19 mouse cellular contexts compared by ENCODE assay signal in genomic region chr7:6903489-6903888, GRCm38 (mm10).
A peak's percentile ranks its signal among the peaks of the same experiment; 100 is the strongest.
DNase-seq lines count a peak whose midpoint lies in the region; ATAC-seq and TF ChIP-seq lines count a peak whose summit lies in the region.
"Had no signal": no experiment of that assay in that cellular context is flagged by ENCODE, and none has a peak within 500 bp of the region (broad histone marks: within the 10 kb centered on the region; RNA-seq: fewer than 3 reads in every experiment).

No protein-coding gene starts in this region.

- no peak for TF ChIP-seq CTCF in lung, adult 2 months (IDR thresholded peaks at IDR 0.05; ENCODE audit: insufficient read depth, low read length)

- 0 out of 2 replicates have a peak, but pooled peaks have one; percentile 10 for ATAC-seq in forebrain, embryonic 16.5 days
- ATAC-seq in forebrain, embryonic 13.5 days: no peak
- peak; percentile 54 for ATAC-seq in lung, embryonic 15.5 days (ENCODE audit: borderline replicate concordance, extremely low read depth, low FRiP score, low TSS enrichment)
- ATAC-seq in embryonic facial prominence, embryonic 13.5 days (ENCODE audit: insufficient number of reproducible peaks, insufficient read depth, low FRiP score, low TSS enrichment, low read depth): peak; percentile 84
- no peak for ATAC-seq in limb, embryonic 12.5 days (ENCODE audit: insufficient number of reproducible peaks, insufficient read depth, low FRiP score, low TSS enrichment, low read depth)
- no peak for ATAC-seq in granulocyte monocyte progenitor cell, adult 5-6 weeks (replicated peaks; ENCODE audit: poor library complexity, severe bottlenecking)
- ATAC-seq: activated CD4-positive, CD25-positive, alpha-beta regulatory T cell, adult 4 months had no signal

- H3K4me1 ChIP-seq in forebrain, embryonic 16.5 days (replicated peaks; ENCODE audit: control insufficient read depth, insufficient read depth, low read length): no peaks in the 10 kb centered on the region
- no peaks in the 10 kb centered on the region for H3K4me1 ChIP-seq in forebrain, embryonic 13.5 days
- peaks cover 3% of the 10 kb centered on the region for H3K4me1 ChIP-seq in lung, embryonic 15.5 days
- H3K4me1 ChIP-seq in lung, adult 2 months (ENCODE audit: control insufficient read depth, insufficient read depth, low read length): no peaks in the 10 kb centered on the region
- peaks cover 5% of the 10 kb centered on the region for H3K4me1 ChIP-seq in embryonic facial prominence, embryonic 13.5 days
- peaks cover 3% of the 10 kb centered on the region for H3K4me1 ChIP-seq in limb, embryonic 12.5 days (replicated peaks)
- H3K4me1 ChIP-seq: forebrain, embryonic 12.5 days; heart, embryonic 12.5 days; kidney, embryonic 15.5 days; liver, embryonic 13.5 days had no signal

- H3K27me3 ChIP-seq in forebrain, embryonic 16.5 days (replicated peaks; ENCODE audit: control insufficient read depth, insufficient read depth, low read length): no peaks in the 10 kb centered on the region
- H3K27me3 ChIP-seq in forebrain, embryonic 13.5 days: no peaks in the 10 kb centered on the region
- no peaks in the 10 kb centered on the region for H3K27me3 ChIP-seq in lung, embryonic 15.5 days
- no peaks in the 10 kb centered on the region for H3K27me3 ChIP-seq in embryonic facial prominence, embryonic 13.5 days
- no peaks in the 10 kb centered on the region for H3K27me3 ChIP-seq in limb, embryonic 12.5 days
- H3K27me3 ChIP-seq: forebrain, embryonic 12.5 days; heart, embryonic 12.5 days; kidney, embryonic 15.5 days; liver, embryonic 13.5 days had no signal

- H3K27ac ChIP-seq in forebrain, embryonic 16.5 days (ENCODE audit: low read length): no peak overlapping the region
- H3K27ac ChIP-seq in forebrain, embryonic 13.5 days: no peak overlapping the region
- 0 out of 2 replicates have a peak overlapping the region, but pooled peaks have one; percentile 13 for H3K27ac ChIP-seq in lung, embryonic 15.5 days
- peak overlapping the region; percentile 94 for H3K27ac ChIP-seq in embryonic facial prominence, embryonic 13.5 days
- H3K27ac ChIP-seq in limb, embryonic 12.5 days: peak overlapping the region; percentile 86
- H3K27ac ChIP-seq: forebrain, embryonic 12.5 days; hindbrain, embryonic 14.5 days; kidney, embryonic 15.5 days; liver, embryonic 13.5 days; stomach, postnatal 0 days had no signal

- no peak overlapping the region for H3K4me2 ChIP-seq in forebrain, embryonic 16.5 days (ENCODE audit: low read length)
- H3K4me2 ChIP-seq in forebrain, embryonic 13.5 days: no peak overlapping the region
- no peak overlapping the region for H3K4me2 ChIP-seq in lung, embryonic 15.5 days
- H3K4me2 ChIP-seq in embryonic facial prominence, embryonic 13.5 days: peak overlapping the region; percentile 16; the same call in 1 of the 2 replicates
- no peak overlapping the region for H3K4me2 ChIP-seq in limb, embryonic 12.5 days
- H3K4me2 ChIP-seq: forebrain, embryonic 12.5 days; heart, embryonic 12.5 days; hindbrain, embryonic 14.5 days; kidney, embryonic 15.5 days; liver, embryonic 13.5 days had no signal

- no peaks in the 10 kb centered on the region for H3K36me3 ChIP-seq in forebrain, embryonic 16.5 days (ENCODE audit: control insufficient read depth, insufficient read depth)
- H3K36me3 ChIP-seq in forebrain, embryonic 13.5 days (ENCODE audit: poor library complexity, severe bottlenecking): no peaks in the 10 kb centered on the region
- no peaks in the 10 kb centered on the region for H3K36me3 ChIP-seq in lung, embryonic 15.5 days
- no peaks in the 10 kb centered on the region for H3K36me3 ChIP-seq in embryonic facial prominence, embryonic 13.5 days
- H3K36me3 ChIP-seq in limb, embryonic 12.5 days: no peaks in the 10 kb centered on the region
- H3K36me3 ChIP-seq: forebrain, embryonic 12.5 days; G1E; heart, embryonic 12.5 days; kidney, embryonic 15.5 days; liver, embryonic 13.5 days had no signal

- no peak for TF ChIP-seq POLR2A in lung, adult 2 months (IDR thresholded peaks at IDR 0.05; ENCODE audit: borderline replicate concordance, extremely low read depth, low read depth, low read length)

- no peaks in the 10 kb centered on the region for H3K9me3 ChIP-seq in forebrain, embryonic 16.5 days (ENCODE audit: control insufficient read depth, low read length)
- no peaks in the 10 kb centered on the region for H3K9me3 ChIP-seq in forebrain, embryonic 13.5 days (replicated peaks)
- no peaks in the 10 kb centered on the region for H3K9me3 ChIP-seq in lung, embryonic 15.5 days
- no peaks in the 10 kb centered on the region for H3K9me3 ChIP-seq in embryonic facial prominence, embryonic 13.5 days
- no peaks in the 10 kb centered on the region for H3K9me3 ChIP-seq in limb, embryonic 12.5 days
- H3K9me3 ChIP-seq: forebrain, embryonic 12.5 days; G1E; heart, embryonic 12.5 days; kidney, embryonic 15.5 days; liver, embryonic 13.5 days had no signal

- H3K9ac ChIP-seq in forebrain, embryonic 16.5 days (replicated peaks; ENCODE audit: low read depth, low read length): no peak overlapping the region
- H3K9ac ChIP-seq in forebrain, embryonic 13.5 days: no peak overlapping the region
- no peak overlapping the region for H3K9ac ChIP-seq in lung, embryonic 15.5 days
- no peak overlapping the region for H3K9ac ChIP-seq in embryonic facial prominence, embryonic 13.5 days
- no peak overlapping the region for H3K9ac ChIP-seq in limb, embryonic 12.5 days (replicated peaks)
- H3K9ac ChIP-seq: forebrain, embryonic 12.5 days; heart, embryonic 12.5 days; hindbrain, embryonic 14.5 days; kidney, embryonic 15.5 days; liver, embryonic 13.5 days had no signal

- 79% methylated on average over 8 of the region's 8 CpGs for WGBS in forebrain, embryonic 16.5 days
- WGBS in forebrain, embryonic 13.5 days: 87% methylated on average over 8 of the region's 8 CpGs
- WGBS in lung, embryonic 15.5 days: 56% methylated on average over 8 of the region's 8 CpGs
- WGBS in lung, adult 2 months: 70% methylated on average over 8 of the region's 8 CpGs
- 23% methylated on average over 8 of the region's 8 CpGs for WGBS in embryonic facial prominence, embryonic 13.5 days
- WGBS in limb, embryonic 12.5 days: 41% methylated on average over 8 of the region's 8 CpGs

- no peak for DNase-seq in lung, adult 2 months
- DNase-seq in urinary bladder, postnatal 14 days (ENCODE audit: low spot score): no peak
- DNase-seq: adrenal gland, postnatal 10 days; cerebellum, adult 9-11 months; liver, embryonic 13.5 days; right cerebral cortex, postnatal 4 days had no signal

- H3K4me3 ChIP-seq in forebrain, embryonic 16.5 days (replicated peaks; ENCODE audit: low read length): no peak overlapping the region
- no peak overlapping the region for H3K4me3 ChIP-seq in forebrain, embryonic 13.5 days
- H3K4me3 ChIP-seq in lung, embryonic 15.5 days: no peak overlapping the region
- H3K4me3 ChIP-seq in lung, adult 2 months (replicated peaks; ENCODE audit: extremely low read depth, low read depth, low read length): no peak overlapping the region
- no peak overlapping the region for H3K4me3 ChIP-seq in embryonic facial prominence, embryonic 13.5 days
- no peak overlapping the region for H3K4me3 ChIP-seq in limb, embryonic 12.5 days (replicated peaks)
- H3K4me3 ChIP-seq: forebrain, embryonic 12.5 days; heart, embryonic 12.5 days; kidney, embryonic 15.5 days; liver, embryonic 13.5 days had no signal

Comparison
In these comparisons a context has a peak if more than half of its experiments do, and no peak if none do; other contexts are left out.
1. ATAC-seq: peak in forebrain, embryonic 16.5 days (single experiment), lung, embryonic 15.5 days (single experiment) and embryonic facial prominence, embryonic 13.5 days (single experiment); none in forebrain, embryonic 13.5 days (single experiment), limb, embryonic 12.5 days (single experiment) and granulocyte monocyte progenitor cell, adult 5-6 weeks (single experiment).
2. H3K27ac ChIP-seq: peak in lung, embryonic 15.5 days (single experiment), embryonic facial prominence, embryonic 13.5 days (single experiment) and limb, embryonic 12.5 days (single experiment); none in forebrain, embryonic 16.5 days (single experiment) and forebrain, embryonic 13.5 days (single experiment).